Mouse (Mus musculus): ENCODE data around the gene Prtg. TPM values are rescaled to one million over a fixed set of nuclear protein-coding genes. Genes with fewer than 3 reads are reported as not detected.

Gene Prtg
- polyA plus RNA-seq, 1 experiment from 2014 or later = 0.61 TPM

GRCm38 (mm10) chr9:72883940-72884339 lies 77.3 kb downstream of the Prtg start:
- H3K36me3 ChIP-seq = no peaks in the 10 kb centered on the region
- H3K9ac ChIP-seq (replicated peaks) = no peak overlapping the region
- 16% methylated on average over 3 of the region's 3 CpGs for WGBS
- no peaks in the 10 kb centered on the region for H3K9me3 ChIP-seq (replicated peaks)
- no peak overlapping the region for H3K4me3 ChIP-seq (replicated peaks)
- H3K4me1 ChIP-seq = peaks cover 15% of the 10 kb centered on the region
- peak; percentile 71; the same call in 1 of the 2 replicates for ATAC-seq (ENCODE audit: low FRiP score)
- no peak overlapping the region for H3K27ac ChIP-seq (replicated peaks)
- no peaks in the 10 kb centered on the region for H3K27me3 ChIP-seq (replicated peaks)
- no peak overlapping the region for H3K4me2 ChIP-seq

- no peaks in the 10 kb centered on the region for H3K4me1 ChIP-seq
- 90% methylated on average over 1 of the region's 1 CpGs for WGBS
- no peak overlapping the region for H3K4me2 ChIP-seq
- H3K27me3 ChIP-seq (replicated peaks) = no peaks in the 10 kb centered on the region
- no peak overlapping the region for H3K9ac ChIP-seq (replicated peaks)
- no peaks in the 10 kb centered on the region for H3K36me3 ChIP-seq
- H3K9me3 ChIP-seq (replicated peaks) = no peaks in the 10 kb centered on the region
- no peak overlapping the region for H3K4me3 ChIP-seq (replicated peaks)
- no peak for ATAC-seq (ENCODE audit: low FRiP score)
- H3K27ac ChIP-seq (replicated peaks) = no peak overlapping the region
Observed at GRCm38 (mm10) chr9:72889777-72890176, 83.1 kb downstream of the Prtg start.

- Histone ChIP-seq H3K9ac (replicated peaks) (no peak overlapping the region), H3K27ac (replicated peaks) (no peak overlapping the region), H3K4me1 (no peaks in the 10 kb centered on the region), H3K4me3 (replicated peaks) (no peak overlapping the region), H3K9me3 (replicated peaks) (no peaks in the 10 kb centered on the region), H3K4me2 (no peak overlapping the region), H3K27me3 (replicated peaks) (no peaks in the 10 kb centered on the region), H3K36me3 (no peaks in the 10 kb centered on the region)
- ATAC-seq (ENCODE audit: low FRiP score) = no peak
- WGBS = 80% methylated on average over 10 of the region's 10 CpGs
Observed at GRCm38 (mm10) chr9:72890499-72891085, 83.9 kb downstream of the Prtg start.

- Histone ChIP-seq H3K36me3 (no peaks in the 10 kb centered on the region), H3K27me3 (replicated peaks) (no peaks in the 10 kb centered on the region), H3K9ac (replicated peaks) (no peak overlapping the region), H3K27ac (replicated peaks) (no peak overlapping the region), H3K4me3 (replicated peaks) (no peak overlapping the region), H3K4me2 (no peak overlapping the region), H3K4me1 (no peaks in the 10 kb centered on the region), H3K9me3 (replicated peaks) (no peaks in the 10 kb centered on the region)
- ATAC-seq (ENCODE audit: low FRiP score) = no peak
- WGBS = 98% methylated on average over 5 of the region's 5 CpGs
Observed at GRCm38 (mm10) chr9:72892761-72893160, 86.1 kb downstream of the Prtg start.

- Histone ChIP-seq H3K4me3 (replicated peaks) (no peak overlapping the region), H3K9me3 (replicated peaks) (no peaks in the 10 kb centered on the region), H3K9ac (replicated peaks) (no peak overlapping the region), H3K4me1 (no peaks in the 10 kb centered on the region), H3K4me2 (no peak overlapping the region), H3K27ac (replicated peaks) (no peak overlapping the region), H3K36me3 (no peaks in the 10 kb centered on the region), H3K27me3 (replicated peaks) (no peaks in the 10 kb centered on the region)
- WGBS = 95% methylated on average over 6 of the region's 6 CpGs
- ATAC-seq (ENCODE audit: low FRiP score) = no peak
Observed at GRCm38 (mm10) chr9:72894796-72895352, 88.2 kb downstream of the Prtg start.

- Histone ChIP-seq H3K4me3 (replicated peaks) (no peak overlapping the region), H3K27ac (replicated peaks) (no peak overlapping the region), H3K36me3 (no peaks in the 10 kb centered on the region), H3K9ac (replicated peaks) (no peak overlapping the region), H3K4me2 (no peak overlapping the region), H3K4me1 (0 out of 2 replicates have a peak, but pooled peaks cover 4% of the 10 kb centered on the region), H3K9me3 (replicated peaks) (no peaks in the 10 kb centered on the region), H3K27me3 (replicated peaks) (no peaks in the 10 kb centered on the region)
- WGBS = 92% methylated on average over 8 of the region's 8 CpGs
- no peak for ATAC-seq (ENCODE audit: low FRiP score)
Observed at GRCm38 (mm10) chr9:72902057-72902456, 95.4 kb downstream of the Prtg start.

GRCm38 (mm10) chr9:72902611-72903010 lies 95.9 kb downstream of the Prtg start:
- Histone ChIP-seq H3K4me2 (no peak overlapping the region), H3K27me3 (replicated peaks) (no peaks in the 10 kb centered on the region), H3K27ac (replicated peaks) (no peak overlapping the region), H3K4me3 (replicated peaks) (no peak overlapping the region), H3K4me1 (0 out of 2 replicates have a peak, but pooled peaks cover 4% of the 10 kb centered on the region), H3K9me3 (replicated peaks) (no peaks in the 10 kb centered on the region), H3K9ac (replicated peaks) (no peak overlapping the region), H3K36me3 (no peaks in the 10 kb centered on the region)
- 93% methylated on average over 5 of the region's 5 CpGs for WGBS
- no peak for ATAC-seq (ENCODE audit: low FRiP score)

GRCm38 (mm10) chr9:72906693-72907103 lies 100.0 kb downstream of the Prtg start:
- Histone ChIP-seq H3K4me2 (no peak overlapping the region), H3K27ac (replicated peaks) (peak overlapping the region; percentile 67), H3K36me3 (no peaks in the 10 kb centered on the region), H3K4me1 (0 out of 2 replicates have a peak, but pooled peaks cover 4% of the 10 kb centered on the region), H3K27me3 (replicated peaks) (no peaks in the 10 kb centered on the region), H3K9ac (replicated peaks) (no peak overlapping the region), H3K9me3 (replicated peaks) (no peaks in the 10 kb centered on the region), H3K4me3 (replicated peaks) (no peak overlapping the region)
- 51% methylated on average over 6 of the region's 6 CpGs for WGBS
- no peak; the same call in 1 of the 2 replicates for ATAC-seq (ENCODE audit: low FRiP score)

GRCm38 (mm10) chr9:72911381-72911780 lies 104.7 kb downstream of the Prtg start:
- ATAC-seq (ENCODE audit: low FRiP score) = no peak
- no peaks in the 10 kb centered on the region for H3K36me3 ChIP-seq
- H3K9me3 ChIP-seq (replicated peaks) = no peaks in the 10 kb centered on the region
- H3K9ac ChIP-seq (replicated peaks) = no peak overlapping the region
- H3K4me2 ChIP-seq = no peak overlapping the region
- no peak overlapping the region for H3K27ac ChIP-seq (replicated peaks)
- no peaks in the 10 kb centered on the region for H3K4me1 ChIP-seq
- no peak overlapping the region for H3K4me3 ChIP-seq (replicated peaks)
- no peaks in the 10 kb centered on the region for H3K27me3 ChIP-seq (replicated peaks)
- 95% methylated on average over 2 of the region's 2 CpGs for WGBS

- ATAC-seq (ENCODE audit: low FRiP score) = no peak
- Histone ChIP-seq H3K36me3 (no peaks in the 10 kb centered on the region), H3K9ac (replicated peaks) (no peak overlapping the region)
Observed at GRCm38 (mm10) chr9:72913551-72913950, 106.9 kb downstream of the Prtg start.

GRCm38 (mm10) chr9:72915728-72916127 lies 109.1 kb downstream of the Prtg start:
- Histone ChIP-seq H3K9me3 (replicated peaks) (no peaks in the 10 kb centered on the region), H3K27ac (replicated peaks) (no peak overlapping the region), H3K27me3 (replicated peaks) (no peaks in the 10 kb centered on the region), H3K4me3 (replicated peaks) (no peak overlapping the region), H3K9ac (replicated peaks) (no peak overlapping the region), H3K4me2 (no peak overlapping the region), H3K36me3 (no peaks in the 10 kb centered on the region), H3K4me1 (no peaks in the 10 kb centered on the region)
- WGBS = 77% methylated on average over 7 of the region's 7 CpGs
- ATAC-seq (ENCODE audit: low FRiP score) = no peak

More at GRCm38 (mm10) chr9:72913551-72913950, 106.9 kb downstream of the Prtg start:
- 78% methylated on average over 6 of the region's 6 CpGs for WGBS
- no peaks in the 10 kb centered on the region for H3K9me3 ChIP-seq (replicated peaks)
- no peaks in the 10 kb centered on the region for H3K27me3 ChIP-seq (replicated peaks)
- H3K4me1 ChIP-seq = no peaks in the 10 kb centered on the region
- no peak overlapping the region for H3K27ac ChIP-seq (replicated peaks)
- H3K4me2 ChIP-seq = no peak overlapping the region
- no peak overlapping the region for H3K4me3 ChIP-seq (replicated peaks)

- Histone ChIP-seq H3K9ac (replicated peaks) (no peak overlapping the region), H3K27me3 (replicated peaks) (no peaks in the 10 kb centered on the region), H3K4me3 (replicated peaks) (no peak overlapping the region), H3K9me3 (replicated peaks) (no peaks in the 10 kb centered on the region), H3K4me2 (no peak overlapping the region), H3K27ac (replicated peaks) (no peak overlapping the region), H3K4me1 (peaks cover 29% of the 10 kb centered on the region), H3K36me3 (no peaks in the 10 kb centered on the region)
- WGBS = 74% methylated on average over 3 of the region's 3 CpGs
- no peak for ATAC-seq (ENCODE audit: low FRiP score)
Observed at GRCm38 (mm10) chr9:72923068-72923467, 116.4 kb downstream of the Prtg start.

All from neural tube, embryonic 15.5 days (tissue).